Mouse (Mus musculus): ENCODE measurements around the gene Cry1. TPM values are rescaled to one million over a fixed set of nuclear protein-coding genes. Genes with fewer than 3 reads are reported as not detected.

Cry1 gene
- polyA plus RNA-seq (2012): 20.7 and 26.2 TPM in 2 replicates

GRCm38 (mm10) chr10:85184964-85185608 is at the start of gene Cry1:
TSS of gene Cry1 (minus strand) at chr10:85185064.

GRCm38 (mm10) chr10:85127395-85128287 is 57.2 kb downstream of the Cry1 start, which contains the start of gene Mterf2:
TSS of gene Mterf2 (minus strand) at chr10:85128027.

GRCm38 (mm10) chr10:85102247-85103084 is 82.4 kb downstream of the Cry1 start, which contains the start of the genes Fhl4 and Tmem263:
TSS of gene Fhl4 (minus strand) at chr10:85102495.
TSS of gene Tmem263 (plus strand) at chr10:85102627.

Other genes starting within 250 kb of the Cry1 start
- gene Fhl4, start 82.6 kb downstream of the Cry1 start, polyA plus RNA-seq (2012): 0.06 and 0.17 TPM in 2 replicates
- 16.2 and 17.6 TPM in 2 replicates for gene Tmem263, start 82.4 kb downstream of the Cry1 start, polyA plus RNA-seq (2012)
- 0.97 and 1.1 TPM in 2 replicates for gene Mterf2, start 57.0 kb downstream of the Cry1 start, polyA plus RNA-seq (2012)
- 2.3 and 2.5 TPM in 2 replicates for gene Btbd11, start 201.8 kb upstream of the Cry1 start, polyA plus RNA-seq (2012)